Mouse (Mus musculus): ENCODE measurements at regions not wholly inside any gene's neighbourhood (a gene's known extent, or its start where the extent isn't known, plus 50 kb on each side); places are given as distances from the start of the nearest gene placed in this dataset.

DNA sequence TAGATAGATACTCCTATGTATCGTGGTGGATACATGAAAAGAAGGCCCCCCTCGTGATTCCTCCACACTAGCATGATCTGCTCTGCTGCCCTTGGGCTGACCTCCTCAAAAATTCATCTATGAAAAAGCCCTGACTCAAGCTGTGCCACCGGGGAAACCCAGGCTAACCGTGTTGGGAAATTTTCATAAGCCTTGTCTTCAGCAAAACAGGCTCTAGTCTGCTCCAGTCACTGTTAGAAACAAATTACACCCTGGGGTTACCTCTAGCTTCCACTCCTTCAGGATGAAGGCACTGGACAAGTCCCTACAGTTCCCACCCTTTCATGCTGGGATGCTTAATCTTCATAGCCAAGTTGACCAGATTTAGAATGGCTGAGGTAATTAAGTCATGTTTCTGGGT lies 315.0 kb upstream of the Nrp1 start:
- no peak for DNase-seq (ENCODE audit: low spot score)

DNA sequence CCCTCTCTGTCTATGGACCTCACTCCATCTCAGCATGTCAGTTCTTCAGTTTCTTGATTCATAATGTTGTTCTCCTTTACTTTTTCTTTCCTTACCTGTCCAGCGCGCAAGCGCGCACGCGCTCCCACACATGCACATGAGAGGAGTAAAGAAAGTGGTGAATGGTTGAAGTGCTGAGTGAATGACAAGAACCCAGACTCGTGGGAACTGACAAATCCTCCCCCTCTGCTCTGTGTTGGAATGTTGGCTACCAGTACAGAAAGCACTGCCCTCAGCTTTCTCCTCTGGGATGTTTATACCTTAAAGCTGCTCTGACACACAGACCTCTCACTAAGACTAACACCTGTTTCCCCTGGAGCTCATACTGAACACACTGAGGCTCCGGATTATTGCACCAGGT lies 302.2 kb upstream of the Nrp1 start:
- no peak for DNase-seq (ENCODE audit: low spot score)

DNA sequence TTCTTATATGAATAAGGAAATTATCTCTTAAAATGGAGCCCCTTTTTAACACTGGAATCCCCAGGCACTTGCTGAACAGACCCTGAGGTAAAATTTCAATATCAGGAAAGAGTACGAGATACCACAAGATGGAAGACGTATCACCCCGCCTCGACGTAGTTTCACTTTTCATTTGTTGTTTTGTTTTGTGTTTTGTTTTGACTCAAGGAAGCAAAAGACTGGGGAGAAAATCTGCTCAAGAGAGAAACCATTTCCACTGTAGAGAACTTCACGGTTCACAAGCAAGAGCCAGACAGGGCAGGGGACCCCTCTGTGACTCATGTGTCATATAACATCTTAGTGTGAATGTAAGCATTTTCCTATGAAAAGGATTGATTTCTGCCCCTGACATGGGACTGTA lies 300.6 kb upstream of the Nrp1 start:
- DNase-seq (ENCODE audit: low spot score), result no peak

DNA sequence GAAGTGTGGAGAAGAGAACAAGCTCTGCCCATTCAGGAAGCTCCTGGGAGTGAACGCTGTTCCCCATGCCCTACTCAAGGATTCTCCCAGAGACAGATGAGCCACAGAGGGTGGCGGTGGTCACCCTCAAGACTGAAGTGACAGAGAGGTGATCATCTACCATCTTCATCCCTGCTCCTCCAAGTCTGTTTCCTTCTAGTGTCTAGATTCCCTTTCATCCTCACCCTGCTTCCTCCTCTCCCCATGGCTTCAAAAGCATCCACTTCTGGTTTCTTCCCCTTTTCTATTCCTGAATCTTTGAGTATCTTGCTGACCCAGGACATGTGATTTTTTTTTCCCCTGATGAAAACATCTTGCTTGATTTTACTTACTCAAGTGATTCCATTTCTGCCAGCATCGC lies 298.6 kb upstream of the Nrp1 start:
- DNase-seq (ENCODE audit: low spot score), result no peak

DNA sequence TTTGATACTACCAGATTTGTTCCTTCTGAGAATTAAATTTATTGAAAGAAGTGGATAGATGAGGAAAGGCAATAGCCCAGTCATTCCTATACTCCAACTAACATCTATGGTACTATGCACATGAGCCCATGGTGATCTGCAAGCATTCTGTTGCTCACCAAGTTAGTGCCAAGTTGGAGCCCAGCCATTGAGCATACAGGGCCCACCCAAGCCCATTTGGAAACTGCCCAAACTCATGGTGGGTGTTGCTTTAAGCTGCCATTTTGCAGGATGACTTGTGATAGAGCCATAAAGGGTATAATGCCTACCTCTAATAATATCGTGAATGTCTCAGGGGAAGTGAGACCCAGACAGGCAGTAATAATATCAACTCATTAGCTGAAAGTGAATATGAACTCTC lies 294.2 kb upstream of the Nrp1 start:
- no peak for DNase-seq (ENCODE audit: low spot score)

DNA sequence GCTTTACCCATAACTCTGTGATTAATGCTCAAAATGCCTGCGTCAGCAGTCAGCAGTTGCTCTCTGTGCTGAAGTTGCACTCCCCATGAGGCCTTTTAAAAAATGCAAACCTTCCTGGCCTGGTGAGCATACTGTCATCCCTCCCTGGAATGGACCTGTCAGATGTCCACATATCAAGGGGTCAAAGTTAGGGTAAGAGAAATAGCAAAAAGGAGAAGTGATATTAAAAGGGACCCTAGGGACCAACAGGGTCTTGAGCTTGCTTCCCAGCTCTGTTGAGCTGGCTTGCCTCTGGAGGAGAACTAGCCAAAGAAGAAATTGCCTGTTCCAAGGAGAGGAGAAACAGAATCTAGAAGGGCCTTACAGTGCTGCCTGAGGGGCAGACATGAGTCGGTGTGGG lies 293.3 kb upstream of the Nrp1 start:
- DNase-seq (ENCODE audit: low spot score), result no peak

DNA sequence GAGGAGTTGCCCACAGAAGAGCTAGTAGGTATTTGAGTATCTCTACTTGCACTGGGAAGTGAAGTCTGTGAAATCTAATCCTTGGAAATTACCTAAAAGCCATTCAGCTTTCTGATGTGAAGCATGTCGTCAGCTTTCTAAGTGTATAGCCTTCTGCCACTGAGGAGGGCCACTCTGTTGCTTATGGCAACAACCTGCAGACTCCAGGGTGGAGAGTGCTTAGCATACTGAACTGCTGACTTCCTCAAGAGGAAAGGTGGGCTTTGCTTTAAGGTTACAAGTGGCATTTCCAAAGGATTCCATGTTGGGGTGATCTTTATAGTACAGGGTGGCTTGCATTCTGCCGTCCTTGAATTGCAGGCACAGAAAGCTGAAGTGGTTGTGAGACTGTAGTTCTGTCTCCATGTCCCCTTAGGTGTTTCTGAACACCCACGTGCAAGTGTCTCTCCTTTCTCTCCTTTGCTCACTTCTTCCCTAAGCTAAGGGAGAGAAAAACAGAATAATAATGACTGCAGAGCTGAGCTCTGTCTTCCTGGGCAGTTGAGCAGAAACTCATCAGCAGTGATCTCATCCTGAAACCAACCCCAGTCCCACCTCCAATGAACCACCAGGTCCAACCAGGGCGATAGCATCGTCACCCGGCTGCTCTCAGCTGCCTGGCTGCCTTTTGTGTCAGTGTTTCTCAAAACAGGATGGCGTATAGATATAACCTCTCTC lies 292.3 kb upstream of the Nrp1 start:
- no peak for DNase-seq (ENCODE audit: low spot score)

DNA sequence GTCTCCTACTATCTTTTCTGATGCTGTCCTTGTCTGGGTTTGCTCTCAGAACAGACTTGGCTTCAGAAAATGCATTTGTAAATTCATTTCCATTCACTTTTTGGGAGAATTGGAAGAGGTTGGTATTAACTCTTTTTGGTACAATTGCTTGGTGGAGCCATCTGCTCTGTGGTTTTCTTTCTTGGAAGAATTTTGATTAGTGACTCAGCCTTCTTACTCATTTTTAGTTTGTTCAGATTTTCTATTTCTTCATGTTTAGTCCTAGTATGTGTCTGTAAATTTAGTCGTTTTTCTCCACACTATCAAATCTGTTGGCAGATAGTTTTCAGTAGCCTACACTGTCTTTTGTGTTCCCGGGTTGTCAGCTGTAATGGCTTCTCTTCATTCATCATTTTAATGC lies 288.7 kb upstream of the Nrp1 start:
- DNase-seq (ENCODE audit: low spot score), result no peak

DNA sequence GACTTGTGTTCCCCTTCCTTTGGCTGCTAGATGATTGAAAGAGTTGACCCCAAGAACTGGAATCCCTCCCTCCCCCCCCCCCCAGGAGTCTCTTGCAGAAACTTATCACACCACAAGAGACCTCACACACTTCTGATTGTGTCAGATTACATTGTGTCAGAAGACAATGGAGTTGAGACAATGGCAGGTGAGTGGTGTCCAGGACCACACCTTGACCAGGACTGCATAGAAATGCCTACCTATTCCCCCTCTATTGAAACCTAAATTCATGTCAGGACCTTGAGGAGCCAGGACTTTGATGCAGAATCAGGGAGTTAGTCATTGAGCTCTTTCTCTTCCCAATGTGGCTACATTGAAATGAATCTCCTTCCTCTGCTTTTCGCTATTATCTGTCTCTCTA lies 282.8 kb upstream of the Nrp1 start:
- no peak for DNase-seq (ENCODE audit: low spot score)

DNA sequence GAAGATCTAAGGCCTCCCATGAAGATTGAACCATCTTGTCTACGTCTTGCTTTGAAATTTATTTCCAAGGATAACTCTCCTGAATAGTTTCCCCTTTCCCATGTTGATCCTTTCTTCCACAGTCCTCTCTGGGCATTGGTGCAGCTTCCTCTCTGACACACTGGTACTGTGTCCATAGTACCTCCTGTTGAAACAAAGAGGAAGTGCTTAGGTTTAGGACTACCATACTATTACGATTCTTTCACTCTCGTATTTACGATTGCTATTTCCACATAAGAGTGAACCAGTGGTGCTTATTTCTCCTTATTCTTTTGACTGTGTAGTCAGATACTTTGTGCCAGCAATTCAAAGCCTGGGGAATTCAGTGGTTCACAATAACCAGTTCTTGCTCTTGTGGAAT lies 282.2 kb upstream of the Nrp1 start:
- no peak for DNase-seq (ENCODE audit: low spot score)

DNA sequence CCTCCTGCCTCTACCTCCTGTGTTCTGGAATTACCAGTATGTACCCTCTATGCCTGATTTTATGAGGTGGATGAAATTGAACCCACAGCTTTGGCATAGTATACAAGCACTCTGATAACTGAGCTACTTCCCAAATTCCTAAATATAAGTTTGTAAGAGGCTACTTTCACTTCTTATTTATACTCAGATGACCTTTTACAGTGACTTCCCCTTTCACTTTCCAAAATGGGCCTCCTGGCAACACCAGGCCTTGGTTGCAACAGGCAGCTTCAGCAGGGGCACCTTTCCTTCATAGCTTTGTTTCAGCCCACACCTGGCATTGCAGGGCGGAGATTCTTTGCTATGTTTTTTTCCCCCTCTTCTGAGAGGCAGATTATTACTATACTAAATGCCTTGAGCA lies 279.7 kb upstream of the Nrp1 start:
- no peak for DNase-seq (ENCODE audit: low spot score)

DNA sequence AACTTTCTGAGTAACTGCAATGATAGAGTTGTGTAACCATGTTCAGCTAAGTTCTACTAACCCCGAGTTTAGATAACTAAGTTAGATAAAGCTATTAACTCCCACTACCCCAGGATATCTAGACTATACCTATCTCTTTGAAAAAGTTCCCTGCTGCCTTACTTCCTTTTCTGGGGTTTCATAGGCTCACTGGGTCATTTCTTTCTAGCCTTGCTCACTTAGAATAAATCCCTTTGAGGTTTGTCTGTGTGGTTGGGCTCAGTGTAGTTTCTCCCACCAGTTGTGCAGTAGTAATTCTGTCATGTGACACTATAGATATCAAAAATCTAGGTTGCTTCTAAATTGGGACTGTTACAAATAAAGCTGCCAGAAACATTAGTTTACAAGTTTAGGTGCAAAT lies 272.6 kb upstream of the Nrp1 start:
- no peak for DNase-seq (ENCODE audit: low spot score)

DNA sequence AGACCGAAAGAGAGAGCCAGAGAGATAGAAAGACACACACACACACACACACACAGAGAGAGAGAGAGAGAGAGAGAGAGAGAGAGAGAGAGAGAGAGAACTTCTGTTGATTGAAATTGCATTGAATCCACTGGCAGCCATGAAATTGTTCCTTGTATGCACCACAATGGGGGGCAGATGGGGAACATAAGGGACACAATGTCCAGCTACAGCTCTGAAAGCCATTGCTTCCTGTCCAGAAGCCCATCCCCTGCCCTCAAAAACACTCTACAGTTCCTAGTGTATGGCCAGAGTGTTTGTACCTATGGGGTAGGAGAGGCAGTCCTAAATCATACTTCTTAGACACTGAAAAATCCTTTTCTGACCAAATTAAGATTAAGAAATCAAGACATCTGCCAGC lies 270.9 kb upstream of the Nrp1 start:
- no peak for DNase-seq (ENCODE audit: low spot score)

DNA sequence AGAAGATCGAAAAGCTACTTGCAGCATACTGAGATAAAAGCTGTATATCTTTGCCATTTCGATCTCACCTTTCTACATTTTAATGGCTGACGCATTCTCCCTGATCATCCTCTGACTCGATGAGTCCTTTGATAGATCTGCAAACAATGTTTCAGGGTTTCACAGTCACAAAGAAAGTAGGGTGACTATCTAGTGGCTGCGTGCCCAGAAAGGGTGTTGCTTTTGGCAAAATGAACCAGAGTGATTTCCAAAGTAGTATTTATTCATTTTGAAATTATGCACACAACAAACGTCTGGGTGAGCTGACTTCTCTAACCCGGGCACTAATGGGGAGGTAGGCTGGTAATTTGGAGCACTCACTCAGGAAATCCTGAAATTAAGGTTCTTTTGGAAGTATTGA lies 265.6 kb upstream of the Nrp1 start:
- DNase-seq (ENCODE audit: low spot score), result no peak

DNA sequence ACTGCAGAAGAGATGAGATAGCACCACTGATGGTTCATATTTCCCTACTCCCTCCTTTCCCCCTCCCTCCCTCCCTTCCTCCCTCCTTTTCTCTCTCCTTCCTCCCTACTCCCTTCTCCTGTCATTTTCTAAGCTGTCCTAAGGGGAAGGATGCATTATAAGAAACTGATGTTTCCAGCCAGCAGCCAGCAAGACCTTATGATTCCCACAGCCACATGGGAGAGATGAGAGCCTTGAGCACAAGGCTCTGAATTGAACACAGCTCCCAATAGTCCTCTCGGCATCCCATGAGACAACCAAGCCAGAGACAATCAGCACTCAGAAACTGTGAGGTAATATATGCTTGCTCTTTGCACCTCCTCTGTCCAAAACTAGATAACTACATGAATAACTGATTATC lies 263.0 kb upstream of the Nrp1 start:
- no peak for DNase-seq (ENCODE audit: low spot score)

DNA sequence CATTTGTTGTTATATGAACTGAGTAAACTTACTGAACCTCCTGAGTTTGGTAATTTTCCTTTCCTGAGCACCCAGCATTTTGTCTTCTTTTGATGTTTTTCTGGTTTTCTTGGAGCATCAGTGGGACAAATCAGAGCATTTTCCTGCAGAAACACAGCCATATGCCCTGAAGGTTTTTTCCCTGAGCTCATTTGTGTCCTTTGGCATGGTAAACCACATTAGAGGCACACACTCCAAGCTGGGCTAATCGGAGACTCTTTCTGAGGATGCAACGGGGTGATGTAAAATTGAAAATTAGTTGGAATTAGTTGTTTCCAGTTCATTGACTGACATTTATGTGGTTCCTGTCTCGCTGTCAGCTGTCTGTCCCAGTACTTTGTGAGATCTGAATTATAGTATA lies 260.8 kb upstream of the Nrp1 start:
- DNase-seq (ENCODE audit: low spot score), result no peak

DNA sequence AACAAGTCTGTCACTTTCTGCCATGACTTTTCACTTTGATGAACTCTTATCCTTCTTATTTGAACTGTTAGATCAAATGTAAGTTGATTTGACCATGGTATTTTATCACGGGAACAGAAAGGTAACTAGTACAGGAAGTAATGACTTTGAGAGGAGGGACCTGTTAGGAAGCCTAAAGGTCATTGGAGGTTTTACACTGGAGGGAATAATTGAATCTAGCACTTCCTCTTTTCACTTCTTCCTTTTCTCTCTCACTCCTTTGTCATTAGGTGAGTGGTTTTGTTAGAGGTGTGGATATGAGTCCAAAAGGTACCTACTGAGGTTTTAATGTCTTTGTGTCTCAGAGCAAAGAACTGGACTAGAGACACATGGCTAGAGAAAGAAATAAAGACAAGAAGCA lies 255.0 kb upstream of the Nrp1 start:
- DNase-seq (ENCODE audit: low spot score), result no peak

DNA sequence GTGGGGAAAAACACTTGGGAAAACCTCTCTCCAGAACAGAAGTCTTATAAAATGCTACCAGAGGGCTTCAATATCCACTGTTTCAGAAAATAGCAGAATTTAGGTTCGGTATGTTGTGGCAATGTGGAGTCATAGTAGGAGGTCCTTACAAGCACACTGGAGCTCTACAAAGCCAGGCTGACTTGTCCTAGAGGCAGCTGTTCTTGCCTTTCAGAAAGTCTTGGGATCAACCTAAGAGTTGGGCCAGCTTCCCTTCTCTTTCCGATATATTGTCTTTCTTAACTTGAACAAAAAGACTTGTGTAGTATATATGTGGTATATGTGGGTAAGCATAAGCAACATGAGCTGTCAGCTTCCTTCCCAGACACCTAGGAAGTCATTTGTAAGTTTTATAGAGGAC lies 251.8 kb upstream of the Nrp1 start:
- DNase-seq (ENCODE audit: low spot score), result no peak

DNA sequence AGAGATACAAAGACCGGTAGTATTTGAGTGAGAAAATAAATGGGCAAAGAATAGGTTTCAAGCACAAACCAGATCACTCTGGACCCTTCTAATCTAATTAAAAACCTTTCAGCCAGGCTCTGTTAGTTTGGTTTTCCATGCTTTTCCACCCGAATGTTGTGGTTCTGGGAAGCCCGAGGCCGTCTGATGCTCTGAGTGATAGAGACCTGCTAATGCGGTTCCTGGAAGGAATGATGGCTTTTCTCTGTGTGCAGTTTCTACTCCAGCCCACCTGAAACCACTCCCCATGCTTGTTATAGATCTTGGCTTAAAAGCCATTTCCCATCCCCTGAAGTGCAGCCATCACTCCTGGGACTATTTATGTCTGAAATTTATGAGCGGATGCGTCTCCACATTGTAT lies 251.4 kb upstream of the Nrp1 start:
- DNase-seq (ENCODE audit: low spot score), result no peak

DNA sequence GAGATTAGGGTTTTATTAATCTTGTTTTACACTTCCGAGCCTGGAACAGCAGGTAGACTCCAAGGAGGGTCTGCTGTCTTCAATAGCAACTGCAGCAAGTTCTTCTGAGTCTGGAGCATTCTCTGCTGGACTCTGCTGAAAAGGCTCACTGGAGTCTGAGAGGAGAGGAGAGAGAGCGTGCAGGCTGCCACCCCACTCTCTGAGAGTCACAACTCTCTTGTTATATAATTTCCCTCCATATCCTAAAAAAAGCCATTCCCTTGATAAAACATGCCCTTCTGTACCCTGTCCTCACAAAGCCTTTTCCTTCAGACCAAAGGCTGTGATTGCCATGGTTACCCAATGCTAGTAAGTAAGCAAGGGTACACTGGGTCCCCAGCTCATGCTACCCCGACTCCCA lies 249.4 kb upstream of the Nrp1 start:
- no peak for DNase-seq (ENCODE audit: low spot score)

DNA sequence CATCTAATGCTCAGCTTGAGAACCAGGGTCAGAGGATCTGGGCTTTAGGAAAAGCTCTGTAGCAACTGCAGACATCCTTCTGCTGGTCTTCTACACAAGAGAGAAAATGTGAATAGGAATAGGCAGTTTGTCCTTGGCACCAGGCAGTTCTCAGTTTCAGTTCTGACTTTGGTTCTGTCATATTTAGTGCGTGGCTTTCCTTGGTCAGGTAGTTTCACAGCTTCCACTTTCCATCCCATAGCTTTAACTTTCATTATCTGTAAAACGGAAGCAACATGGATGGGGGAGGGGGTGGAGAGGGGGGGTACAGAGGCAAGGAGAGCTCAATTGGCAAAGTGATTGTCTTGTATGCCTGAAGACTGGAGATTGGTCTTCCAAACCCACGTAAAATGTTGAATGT lies 247.3 kb upstream of the Nrp1 start:
- DNase-seq (ENCODE audit: low spot score), result no peak

DNA sequence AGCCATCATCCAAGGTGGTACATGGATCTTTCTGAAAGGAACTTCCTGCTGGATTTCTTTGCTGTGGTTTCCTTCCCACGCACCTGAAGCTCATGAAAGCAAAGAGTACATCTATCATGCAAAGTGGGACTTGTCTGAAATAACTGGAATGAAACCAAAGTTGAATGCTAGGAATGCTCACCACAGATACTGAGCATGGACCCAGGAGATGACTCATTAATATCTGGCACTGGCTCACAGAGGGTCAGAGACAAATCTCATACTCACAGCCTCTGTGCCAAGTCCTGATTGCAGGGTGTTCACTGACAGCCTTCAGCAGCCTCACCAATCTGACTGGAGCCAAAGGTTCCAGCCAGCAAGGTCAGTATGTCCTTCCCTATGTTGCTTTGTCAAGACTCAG lies 245.3 kb upstream of the Nrp1 start:
- no peak for DNase-seq (ENCODE audit: low spot score)

DNA sequence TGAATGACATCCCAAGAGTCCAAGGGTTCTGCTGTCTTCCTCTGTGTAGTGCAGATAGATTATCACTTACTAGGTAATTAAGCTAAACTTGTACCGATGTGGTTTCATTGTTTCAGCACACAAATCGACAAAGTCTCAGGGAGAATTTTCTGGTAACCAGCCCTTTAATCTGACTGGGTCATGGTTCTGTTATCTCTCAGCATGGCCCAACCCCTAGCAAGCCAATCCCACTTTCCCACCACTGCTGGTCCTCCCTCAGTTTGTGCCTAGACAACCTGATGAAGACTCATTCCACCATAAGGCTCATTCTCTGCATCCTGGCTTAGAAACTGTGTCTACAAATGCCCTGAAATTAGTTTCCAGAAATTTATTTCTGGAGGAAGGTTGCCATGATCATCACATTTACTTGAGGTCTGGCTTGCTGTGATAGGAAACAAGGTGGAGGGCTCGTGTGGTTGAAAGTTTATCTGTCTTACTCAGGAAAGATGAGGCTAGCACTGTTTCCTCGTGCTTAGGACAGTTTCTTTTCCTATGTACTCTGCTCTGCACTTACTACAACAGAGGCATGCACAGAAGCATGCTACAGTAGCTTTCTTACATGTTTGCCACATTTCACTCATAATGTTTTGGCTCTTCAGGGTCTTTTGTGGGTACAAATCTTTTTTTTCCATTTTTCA lies 217.0 kb upstream of the Nrp1 start:
- DNase-seq (ENCODE audit: low spot score), result no peak

DNA sequence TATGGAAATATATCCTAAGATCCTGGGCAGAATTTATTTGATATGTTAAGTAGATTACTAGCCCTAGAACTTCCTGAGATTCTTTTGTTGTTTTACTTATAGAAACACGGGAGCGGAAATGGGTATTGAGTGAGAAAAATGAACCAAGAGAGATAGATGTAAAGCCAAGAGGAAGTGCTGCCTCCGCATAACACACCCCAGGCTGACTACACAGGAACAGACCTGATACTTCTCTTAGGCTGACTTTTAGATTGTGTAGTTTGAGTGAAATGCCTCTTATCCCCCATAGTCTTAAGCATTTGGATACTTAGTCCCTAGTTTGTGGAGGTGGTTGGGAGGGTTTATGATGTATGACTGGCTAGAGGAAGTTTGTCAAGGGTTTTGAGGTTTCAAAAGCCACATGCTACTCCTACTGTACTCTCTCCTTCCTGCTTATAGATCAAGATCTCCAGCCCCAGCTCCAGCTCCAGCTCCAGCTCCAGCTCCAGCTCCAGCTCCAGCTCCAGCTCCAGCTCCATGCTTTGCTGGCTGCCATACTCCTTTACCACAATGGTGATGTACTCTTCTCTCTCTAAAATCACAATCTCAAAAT lies 210.0 kb upstream of the Nrp1 start:
- DNase-seq (ENCODE audit: low spot score), result no peak

All from yolk sac, embryonic 10.5 days (tissue).